Mouse (Mus musculus) cerebellum, postnatal 25 days (tissue): Measurements from ENCODE around the gene Sertad2.
A peak's percentile ranks its signal among the peaks of the same experiment; 100 is the strongest.

Source experiments
- DNase-seq, 2 experiments: peaks; one replicate each; pipeline ENCODE4 v3.0.0; 2021; ENCODE audit warnings: mixed read lengths in 2 of 2

Gene Sertad2

DNA sequence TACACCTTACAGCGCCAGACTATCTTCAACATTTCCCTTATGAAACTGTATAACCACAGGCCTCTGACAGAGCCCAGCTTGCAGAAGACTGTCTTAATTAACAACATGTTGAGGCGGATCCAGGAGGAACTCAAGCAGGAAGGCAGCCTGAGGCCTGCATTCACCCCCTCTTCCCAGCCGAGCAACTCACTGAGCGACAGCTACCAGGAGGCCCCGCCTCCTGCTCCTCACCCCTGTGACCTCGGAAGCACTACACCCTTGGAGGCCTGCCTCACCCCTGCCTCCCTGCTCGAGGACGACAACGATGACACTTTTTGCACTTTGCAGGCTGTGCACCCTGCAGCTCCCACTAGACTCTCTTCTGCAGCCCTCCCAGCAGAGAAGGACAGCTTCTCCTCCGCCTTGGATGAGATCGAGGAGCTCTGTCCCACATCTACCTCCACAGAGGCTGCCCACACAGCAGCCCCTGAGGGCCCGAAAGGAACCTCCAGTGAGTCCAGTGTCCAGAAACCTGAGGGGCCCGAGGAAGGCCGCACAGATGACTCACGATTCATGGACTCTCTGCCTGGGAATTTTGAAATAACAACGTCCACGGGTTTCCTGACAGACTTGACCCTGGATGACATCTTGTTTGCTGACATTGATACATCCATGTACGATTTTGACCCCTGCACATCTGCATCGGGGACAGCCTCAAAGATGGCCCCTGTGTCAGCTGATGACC, 105.0 kb downstream of the Sertad2 start:
- no peak for DNase-seq

DNA sequence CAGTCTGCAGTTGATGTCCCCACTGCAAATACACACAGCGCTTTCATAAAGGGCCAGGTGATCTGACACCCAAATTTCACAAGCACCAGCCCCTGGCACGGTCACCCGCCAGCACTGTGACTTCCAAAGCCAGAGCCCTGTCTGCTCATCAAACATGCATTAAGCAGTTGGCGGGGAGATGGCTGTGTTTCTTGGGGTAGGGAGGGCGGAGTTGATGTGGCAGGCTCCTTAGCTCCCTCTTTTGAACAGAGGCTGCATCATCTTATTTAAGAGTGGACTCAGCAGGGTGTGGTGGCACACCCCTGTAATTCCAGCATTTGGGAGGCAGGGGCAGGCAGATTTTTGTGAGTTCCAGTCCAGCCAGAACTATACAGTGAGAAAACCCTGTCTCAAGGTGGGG, 106.4 kb downstream of the Sertad2 start:
- no peak for DNase-seq

DNA sequence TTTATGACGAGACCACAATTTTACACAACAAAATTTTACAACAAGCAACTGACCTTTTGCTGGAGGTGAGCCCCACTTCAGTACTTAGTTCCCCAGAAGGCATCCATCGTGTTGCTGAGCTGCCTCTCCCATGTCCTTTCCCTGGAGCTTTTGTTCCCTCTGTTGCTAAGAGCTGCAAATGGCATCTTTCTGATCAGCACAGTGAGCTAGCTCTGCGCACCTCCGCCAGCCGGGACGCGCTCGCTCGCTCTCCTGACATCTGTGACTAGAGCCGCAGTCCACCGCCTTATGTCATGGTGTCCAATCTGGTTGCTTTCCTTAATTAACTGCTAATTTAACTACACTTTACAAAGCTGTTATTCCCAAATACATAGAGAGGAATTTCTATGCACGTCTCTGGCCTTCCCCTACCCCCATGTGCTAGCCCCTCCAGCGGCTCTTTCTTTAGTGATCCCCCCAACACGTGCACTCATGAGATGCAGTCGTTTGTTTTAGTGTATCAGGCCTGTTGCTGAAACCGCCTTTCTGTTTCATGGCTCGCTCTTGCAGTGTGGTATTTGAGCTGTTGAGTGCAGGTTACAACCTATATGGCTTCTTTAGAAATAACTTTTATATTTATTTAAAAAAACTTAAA, 107.1 kb downstream of the Sertad2 start:
- no peak for DNase-seq

DNA sequence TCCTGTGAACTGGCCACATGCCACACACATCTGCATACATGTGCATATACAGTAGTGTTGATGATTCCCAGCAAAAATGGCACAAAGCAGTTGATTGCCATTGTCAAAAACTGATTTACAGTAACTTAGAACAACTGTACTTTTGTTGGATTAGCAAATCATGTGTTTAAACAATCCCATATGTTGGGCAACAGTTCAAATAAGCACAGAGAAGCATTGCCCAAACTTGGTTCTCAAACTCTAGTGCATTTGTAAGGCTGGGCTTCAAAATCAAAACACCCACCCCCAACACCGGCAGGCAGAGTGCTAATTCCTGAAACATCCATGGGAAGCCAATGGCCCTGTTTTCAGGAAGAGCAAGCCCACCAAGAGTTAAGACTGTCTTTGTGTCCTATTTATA, 108.1 kb downstream of the Sertad2 start:
- DNase-seq, result no peak

DNA sequence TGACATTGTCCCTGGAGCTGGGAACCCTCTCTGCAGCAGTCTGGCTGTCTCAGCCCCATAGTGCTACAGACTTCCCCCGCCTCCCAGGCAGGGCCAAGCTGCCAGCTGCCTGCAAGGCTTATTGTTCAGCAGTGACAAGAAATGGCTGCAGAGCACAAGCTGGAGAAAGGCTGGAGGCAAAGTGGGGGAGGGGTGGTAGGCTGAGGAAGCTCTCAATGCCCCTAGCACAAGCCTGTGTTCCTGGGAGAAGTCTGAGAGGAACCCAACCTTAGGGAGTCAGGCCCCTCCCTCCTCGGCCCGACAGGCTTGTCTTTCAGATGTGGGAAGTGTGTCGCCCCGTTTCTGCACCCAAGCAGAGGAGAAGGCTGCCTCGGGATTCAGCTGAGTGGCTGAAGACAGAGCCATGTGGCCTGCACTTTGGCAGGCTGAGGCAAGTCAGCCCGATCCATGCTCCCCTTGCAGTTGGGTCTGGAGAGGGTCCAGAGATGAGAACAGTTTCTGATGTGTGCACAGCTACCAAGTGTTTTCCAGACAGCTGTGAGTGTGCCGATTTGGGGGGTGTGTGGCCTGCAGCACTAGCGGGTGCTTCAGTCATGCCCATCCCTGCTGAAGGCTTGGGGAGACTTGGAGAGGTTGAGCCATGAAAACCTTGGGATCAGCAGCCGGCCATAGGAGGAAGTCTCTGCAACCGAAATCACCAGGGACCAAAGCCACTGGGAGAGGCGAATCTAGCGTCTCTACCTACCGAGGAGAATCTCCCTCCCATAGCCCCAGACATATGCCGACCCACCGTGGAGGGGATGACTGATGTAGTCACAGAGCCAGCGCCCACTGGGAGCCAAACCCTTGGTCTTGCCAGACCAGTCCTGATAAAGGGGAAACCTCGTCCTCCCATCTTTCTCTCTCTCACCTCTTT, 113.0 kb downstream of the Sertad2 start:
- peak; percentile 37 to 56 for DNase-seq

DNA sequence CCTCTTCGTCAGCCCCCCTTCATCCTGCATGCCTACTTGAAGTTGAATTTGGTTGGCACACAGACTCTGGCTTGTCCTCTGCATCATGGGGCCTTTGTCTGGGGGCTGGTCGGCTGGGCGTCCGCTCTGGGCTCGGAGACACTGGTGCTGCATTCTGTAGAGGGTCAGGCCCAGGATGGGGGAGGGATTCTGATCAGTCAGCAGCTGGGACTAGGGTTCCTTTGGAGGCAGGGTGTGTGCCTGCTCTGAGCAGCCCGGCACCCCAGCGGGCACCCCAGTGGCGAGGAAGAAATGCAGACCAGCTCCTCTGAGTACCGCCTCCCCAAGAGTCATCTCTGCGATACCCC, 113.6 kb downstream of the Sertad2 start:
- no peak for DNase-seq

DNA sequence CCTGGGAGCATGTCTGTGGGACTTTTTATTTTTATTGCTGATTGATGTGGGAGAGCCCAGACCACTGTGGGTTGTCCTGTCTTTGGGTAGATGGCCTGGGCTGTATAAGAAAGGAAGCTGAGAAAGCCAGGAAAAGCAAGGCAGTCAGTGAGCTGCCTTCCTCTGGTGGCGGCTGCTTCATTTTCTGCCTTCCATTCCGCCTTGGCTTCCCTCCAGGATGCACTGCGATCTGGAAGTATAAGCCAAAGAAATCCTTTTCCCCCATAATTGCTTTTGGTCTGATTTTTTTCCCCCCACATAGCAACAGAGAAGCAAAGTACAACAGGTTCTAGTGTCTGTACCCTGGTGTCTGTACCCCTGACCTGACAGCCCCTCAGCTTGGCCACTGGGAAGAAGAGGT, 116.0 kb downstream of the Sertad2 start:
- peak in 1 of 2 experiments; percentile 63 for DNase-seq

DNA sequence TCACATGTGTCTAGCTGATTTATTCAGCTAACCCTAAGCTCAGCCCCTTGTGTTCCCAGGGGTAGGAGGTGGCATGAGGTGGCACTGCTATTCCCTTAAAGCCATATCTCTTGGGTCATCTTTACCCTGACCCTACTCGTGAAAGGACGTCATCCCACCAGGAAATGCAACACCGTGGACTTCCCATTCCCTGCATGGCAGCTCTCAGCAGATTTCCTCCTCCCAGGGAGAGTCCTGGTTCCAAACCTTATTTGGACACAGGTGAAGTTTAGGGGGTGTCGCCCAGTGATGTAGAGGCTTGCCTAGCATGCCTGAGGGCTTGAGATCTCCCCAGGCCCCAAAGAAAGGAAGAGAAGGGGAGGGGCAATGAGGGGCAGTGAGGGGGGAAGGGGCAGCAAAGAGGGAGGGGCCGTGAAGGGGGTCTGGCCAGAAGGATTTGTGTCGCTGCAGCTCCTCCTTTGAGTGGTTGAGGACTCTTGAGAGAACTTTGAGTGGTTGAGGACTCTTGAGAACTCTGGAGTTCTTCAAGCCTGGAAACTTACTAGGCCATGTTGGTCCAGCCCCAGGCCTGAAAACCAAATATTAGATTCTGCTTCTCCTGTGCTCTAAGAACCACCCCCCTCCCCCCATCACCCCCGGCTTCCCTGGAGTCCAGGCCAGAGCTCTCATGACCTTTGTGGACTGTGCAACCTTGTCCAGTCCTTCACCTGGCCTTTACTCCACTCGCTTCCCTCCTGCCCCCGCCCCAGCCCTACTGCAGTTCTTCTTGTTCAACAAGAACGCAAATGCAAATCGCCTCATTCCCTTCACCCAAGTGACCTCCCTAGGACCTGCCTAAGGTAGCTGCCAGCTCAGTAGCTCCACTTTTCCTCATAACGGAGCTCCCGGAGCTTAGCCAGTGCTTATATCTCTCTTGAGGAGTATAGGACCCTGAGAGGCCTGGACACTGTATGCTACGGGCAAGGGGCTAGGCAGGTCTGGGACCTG, 117.4 kb downstream of the Sertad2 start:
- no peak for DNase-seq

DNA sequence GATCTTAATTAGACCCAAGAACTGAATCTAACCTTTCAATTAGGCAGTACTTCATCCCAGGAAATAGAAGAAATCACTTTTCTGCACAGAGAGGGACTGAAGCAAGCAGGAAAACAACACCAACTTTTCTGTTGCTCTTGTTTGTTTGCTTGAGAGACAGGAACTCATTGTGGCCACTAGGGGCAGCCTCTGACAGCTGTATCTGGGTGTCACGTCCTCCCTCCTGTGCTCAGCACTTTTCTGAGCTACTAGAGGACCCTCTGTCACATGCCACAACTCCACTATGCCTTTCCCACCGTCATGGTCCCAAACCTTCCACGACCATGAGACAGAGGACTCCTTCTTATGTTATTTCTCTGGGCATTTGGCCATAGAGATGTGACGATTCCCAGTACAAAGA, 118.6 kb downstream of the Sertad2 start:
- peak in 1 of 2 experiments; percentile 52 for DNase-seq

DNA sequence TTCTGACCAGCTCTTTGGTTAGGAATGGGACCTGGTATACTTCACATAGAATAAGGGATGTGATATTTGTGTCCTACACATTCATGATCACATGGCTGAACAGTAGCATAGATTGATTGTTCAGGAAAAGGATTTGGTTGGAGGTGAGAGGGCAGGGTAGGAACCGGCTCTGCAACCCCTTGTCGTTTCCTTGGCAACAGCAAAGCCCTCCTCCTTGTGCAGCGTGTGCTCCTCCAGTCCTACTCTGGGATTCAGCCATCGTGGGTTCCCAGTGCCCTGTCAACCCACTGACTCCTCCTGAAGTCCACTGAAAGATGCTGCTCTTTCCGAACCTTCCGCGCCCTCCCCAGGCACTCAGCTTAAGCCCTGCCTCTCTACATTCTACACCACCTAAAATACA, 119.8 kb downstream of the Sertad2 start:
- DNase-seq, result no peak

DNA sequence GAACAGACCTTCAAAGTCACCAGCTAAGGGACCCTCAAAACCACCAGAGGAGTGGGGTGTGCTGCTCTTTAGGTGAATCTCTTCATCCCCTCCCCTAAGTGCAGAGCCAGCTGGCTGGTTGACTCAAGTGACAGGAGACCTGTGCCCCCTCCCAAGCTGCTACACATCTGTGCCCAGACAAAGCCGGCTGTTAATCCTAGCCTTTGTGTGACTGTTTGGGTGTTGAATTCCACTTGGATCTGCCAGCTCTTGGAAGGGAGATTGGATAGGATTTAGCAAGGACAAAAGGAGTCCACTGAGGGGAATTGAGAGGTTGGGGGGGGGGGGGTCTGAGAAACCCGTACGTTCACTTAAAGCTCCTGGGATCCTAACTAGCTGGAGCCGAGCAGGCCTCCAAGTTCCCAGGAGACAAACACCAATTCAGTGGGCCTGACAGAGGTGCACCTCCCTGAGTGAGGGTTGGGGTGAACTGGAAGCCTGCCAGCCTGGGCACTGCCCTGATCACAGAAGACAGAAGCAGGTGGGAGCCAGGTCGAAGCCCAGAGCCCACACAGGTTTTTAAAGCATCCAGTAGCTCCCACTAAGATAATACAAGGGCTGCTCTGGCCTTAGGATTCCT, 120.6 kb downstream of the Sertad2 start:
- no peak for DNase-seq

DNA sequence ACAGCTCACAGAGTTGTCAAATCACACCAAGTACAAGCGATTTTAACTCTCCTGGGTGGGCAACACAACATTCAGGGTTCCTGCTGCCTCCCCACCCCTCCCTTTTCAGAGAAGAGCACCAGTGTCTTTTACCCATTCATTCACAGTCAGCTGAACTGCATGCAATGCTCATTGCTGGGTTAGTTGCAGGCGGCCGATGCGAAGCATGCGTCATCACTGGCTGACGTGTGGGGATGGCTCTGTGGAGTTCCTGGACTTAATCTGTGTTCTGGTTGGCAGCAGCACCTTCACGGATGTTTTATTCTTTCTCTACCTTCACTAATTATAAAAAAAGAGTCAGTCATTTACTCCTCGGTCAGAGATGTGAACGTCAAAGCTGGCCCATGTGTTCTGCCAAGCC, 121.8 kb downstream of the Sertad2 start:
- DNase-seq, result no peak

DNA sequence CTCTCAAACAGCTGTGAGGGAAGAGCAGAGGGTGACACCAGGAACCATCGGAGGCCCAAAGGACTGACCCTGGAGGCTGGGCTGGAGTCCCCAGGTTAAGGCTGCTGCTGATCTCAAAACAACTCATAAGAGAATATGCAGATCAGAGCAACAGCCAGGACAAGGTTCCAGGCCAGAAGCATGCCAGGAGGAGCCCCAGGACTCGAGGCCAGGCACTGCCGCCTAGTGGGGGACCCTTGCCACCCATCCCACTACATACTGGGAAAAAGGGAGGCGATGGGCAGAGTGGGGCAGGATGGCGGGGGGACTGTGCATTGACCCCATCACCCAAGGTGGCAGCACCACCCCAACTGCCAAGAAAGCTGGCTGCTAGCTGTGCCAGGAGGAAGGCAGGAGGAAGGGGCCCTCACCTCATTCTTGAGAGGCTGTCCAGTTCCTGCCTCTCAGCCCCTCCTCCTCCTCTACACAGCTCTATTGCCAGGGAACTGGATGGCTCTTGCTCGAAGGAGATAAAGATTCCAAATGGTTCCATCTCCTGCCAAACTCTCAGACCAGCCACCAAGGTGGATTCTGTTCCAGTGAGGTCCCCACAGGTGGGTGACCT, 128.8 kb downstream of the Sertad2 start:
- peak in 1 of 2 experiments; percentile 31 for DNase-seq

DNA sequence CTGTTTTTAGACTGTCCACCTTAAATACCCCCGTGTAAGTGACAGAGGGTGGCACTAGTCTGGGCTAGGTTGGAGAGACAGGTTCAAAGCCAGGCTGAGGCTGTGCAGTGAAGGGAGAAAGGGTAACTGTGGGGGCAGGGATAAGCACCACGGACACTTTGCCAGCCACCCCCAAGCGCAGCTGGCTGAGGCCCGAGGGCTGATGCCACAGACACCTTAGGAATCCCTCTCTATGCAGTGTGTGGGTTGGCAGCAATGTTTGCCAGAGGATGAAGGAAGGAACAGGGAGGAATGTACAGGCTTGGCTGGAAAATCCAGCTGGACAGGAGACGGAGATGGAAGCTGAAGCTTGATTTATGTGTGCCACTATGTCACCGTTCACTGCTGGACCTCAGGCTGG, 129.5 kb downstream of the Sertad2 start:
- DNase-seq, result no peak

DNA sequence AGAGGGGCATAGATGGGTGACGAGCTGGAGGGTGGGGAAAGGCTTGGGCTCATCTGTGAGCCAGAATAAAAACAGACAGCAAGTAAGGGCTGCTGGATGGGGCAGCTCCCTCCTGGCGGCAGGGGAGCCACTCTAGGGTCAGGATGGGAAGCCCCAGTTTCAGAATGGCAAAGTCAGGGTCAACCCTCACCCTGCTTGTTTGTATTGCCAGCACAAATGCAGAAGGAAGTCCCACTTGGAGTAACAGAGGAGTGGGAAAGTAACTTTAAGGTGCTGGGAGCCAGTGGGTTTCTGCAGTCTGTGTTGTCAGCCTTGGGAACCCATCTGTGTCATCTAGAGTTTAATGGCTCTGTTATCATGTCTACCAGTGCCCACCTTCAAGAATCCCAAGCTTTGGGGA, 136.3 kb downstream of the Sertad2 start:
- DNase-seq, result no peak

DNA sequence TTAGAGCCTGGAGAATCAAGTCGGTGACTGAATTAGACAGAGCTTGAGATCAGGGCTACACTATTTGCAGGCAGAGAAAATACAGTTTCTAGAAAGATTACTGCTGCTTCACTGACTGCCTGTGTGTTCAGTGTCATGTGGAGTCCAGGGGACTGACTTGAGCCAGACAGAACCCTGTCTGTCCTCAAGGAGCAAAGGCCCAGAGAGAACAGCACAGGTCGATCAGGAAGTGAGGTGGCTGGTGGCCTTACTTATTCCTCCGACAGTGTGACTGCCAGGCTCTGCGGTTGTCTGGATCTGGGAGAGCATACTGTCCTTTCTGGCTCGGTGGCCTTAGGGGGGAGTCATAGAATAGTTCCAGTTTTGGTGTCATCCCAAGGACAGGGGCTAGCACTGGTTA, 137.7 kb downstream of the Sertad2 start:
- no peak for DNase-seq

DNA sequence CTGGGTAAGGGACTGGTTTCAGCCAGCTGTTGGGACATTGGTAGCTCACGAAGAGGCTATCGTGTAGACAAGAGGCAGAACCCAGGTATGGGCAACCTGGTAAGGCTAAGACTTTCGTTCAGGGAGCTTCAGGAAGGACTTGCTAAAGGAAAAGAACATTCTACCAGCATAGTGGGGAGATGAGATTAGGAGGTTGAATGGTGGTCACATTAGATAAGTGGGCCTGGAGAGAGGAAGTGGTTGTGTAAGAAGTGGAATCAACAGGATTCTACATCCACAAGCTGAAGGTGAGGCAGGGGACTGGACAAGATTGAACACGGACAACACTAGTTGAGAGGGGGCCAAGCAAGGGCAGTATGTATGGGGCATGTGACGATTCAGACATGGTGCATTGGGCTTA, 138.6 kb downstream of the Sertad2 start:
- DNase-seq, result no peak

DNA sequence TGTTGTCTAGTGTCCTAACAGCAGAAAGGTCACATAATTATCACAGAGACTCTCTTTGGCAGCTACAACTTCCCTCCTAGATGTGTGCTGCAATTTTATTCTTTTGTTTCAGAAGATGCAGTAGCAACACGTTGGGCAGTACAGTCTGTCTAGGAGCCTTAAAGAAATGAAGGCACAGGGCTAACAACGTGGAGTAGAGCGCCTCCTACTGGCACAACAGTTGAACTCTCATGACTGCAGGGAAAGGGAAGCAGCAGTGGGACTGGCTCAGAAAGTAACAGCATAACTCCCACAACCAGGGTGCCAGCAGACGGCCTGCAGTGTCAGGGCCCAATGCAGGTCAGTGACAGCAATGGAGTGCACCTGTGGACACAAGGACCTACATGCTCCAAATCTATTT, 147.9 kb downstream of the Sertad2 start:
- peak; percentile 63 to 78 for DNase-seq
